Mouse (Mus musculus): ENCODE measurements around the gene Zfp668. TPM values are rescaled to one million over a fixed set of nuclear protein-coding genes. Genes with fewer than 3 reads are reported as not detected.

The Zfp668 gene
- polyA plus RNA-seq, 1 experiment from 2014 or later: 11.5 TPM

DNA sequence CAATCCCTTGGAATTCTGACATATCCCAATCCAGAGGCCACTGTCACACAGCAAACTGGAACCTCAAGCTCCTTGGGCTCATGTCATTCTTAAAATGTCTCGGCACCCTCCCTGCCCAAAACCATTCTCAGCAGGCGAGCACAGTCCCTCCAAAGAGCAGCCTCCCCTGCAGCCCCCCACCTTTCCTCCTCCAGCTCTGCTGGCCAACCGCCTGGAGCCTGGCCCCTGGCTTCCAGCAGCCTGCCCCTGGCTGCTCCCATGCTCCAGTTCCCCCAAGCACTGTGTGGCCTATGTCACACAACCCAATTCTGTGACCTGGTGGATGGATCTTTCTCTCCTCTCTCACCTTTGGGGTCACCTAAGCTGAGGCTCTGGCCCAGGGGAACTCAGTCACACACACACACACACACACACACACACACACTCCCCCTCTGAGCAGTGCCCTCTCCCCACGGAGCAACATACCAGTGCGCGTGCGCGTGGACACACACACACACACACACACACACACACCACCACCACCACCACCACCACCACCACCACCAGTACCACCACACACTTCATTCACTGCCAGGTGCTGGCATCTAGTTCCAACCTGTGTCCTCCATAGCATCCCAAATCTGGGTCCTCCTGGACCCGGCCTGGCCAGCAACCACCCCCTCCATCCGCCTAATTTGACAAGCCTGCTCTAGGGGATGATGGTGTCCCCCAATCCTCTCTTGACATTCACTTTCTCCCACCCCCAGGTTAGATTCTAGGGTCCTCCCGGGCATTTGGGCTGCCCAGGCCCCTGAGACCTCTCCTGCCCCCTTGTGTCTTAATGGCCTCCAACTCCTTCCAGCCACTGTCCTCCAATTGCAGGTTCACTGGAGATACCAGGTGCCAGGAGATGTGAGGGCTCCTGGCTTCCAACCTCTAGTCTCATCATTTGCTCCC, 53.1 kb downstream of the Zfp668 start:
- Histone ChIP-seq H3K9me3 (replicated peaks; ENCODE audit: control insufficient read depth, low read length) (no peaks in the 10 kb centered on the region), H3K4me1 (ENCODE audit: control insufficient read depth, insufficient read depth, low read length) (peaks cover 8% of the 10 kb centered on the region; the same call in 1 of the 2 replicates), H3K4me3 (ENCODE audit: low read depth, low read length) (peak overlapping the region; percentile 54), H3K9ac (ENCODE audit: low read depth, low read length) (peak overlapping the region; percentile 66), H3K27ac (ENCODE audit: low read depth, low read length) (no peak overlapping the region), H3K36me3 (ENCODE audit: control insufficient read depth, insufficient read depth, low read length) (no peaks in the 10 kb centered on the region), H3K27me3 (ENCODE audit: control insufficient read depth, insufficient read depth, low read length) (peaks cover 3% of the 10 kb centered on the region; the same call in 1 of the 2 replicates), H3K4me2 (peak overlapping the region; percentile 80)
- no peak; the same call in 1 of the 2 replicates for ATAC-seq (replicated peaks; ENCODE audit: insufficient number of reproducible peaks, low FRiP score, low TSS enrichment)
- WGBS (ENCODE audit: insufficient replicate concordance): 68% methylated on average over 11 of the region's 11 CpGs

DNA sequence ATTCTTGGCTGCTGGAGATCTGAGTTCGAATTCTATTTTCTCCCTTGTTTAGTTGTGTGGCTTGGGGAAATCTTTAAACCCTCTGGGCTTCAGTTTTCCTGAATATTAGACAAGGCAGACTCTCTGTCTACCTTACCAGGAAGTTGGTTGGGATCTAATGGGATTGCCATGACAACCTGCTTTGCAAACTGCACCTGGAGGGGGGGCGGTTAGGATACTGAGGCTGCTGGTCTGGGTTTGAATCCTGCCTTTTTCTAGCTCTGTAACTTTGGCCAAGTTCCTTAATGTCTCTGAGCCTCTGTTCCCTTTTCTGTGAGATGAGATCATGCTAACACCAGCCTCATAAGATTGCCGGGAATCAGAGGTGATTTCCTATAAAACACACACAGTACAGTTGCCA, 54.1 kb downstream of the Zfp668 start:
- 77% methylated on average over 3 of the region's 3 CpGs for WGBS (ENCODE audit: insufficient replicate concordance)
- Histone ChIP-seq H3K27ac (ENCODE audit: low read depth, low read length) (no peak overlapping the region), H3K4me1 (ENCODE audit: control insufficient read depth, insufficient read depth, low read length) (peaks cover 8% of the 10 kb centered on the region; the same call in 1 of the 2 replicates), H3K9me3 (replicated peaks; ENCODE audit: control insufficient read depth, low read length) (no peaks in the 10 kb centered on the region), H3K9ac (ENCODE audit: low read depth, low read length) (no peak overlapping the region), H3K4me2 (no peak overlapping the region), H3K36me3 (ENCODE audit: control insufficient read depth, insufficient read depth, low read length) (no peaks in the 10 kb centered on the region), H3K4me3 (ENCODE audit: low read depth, low read length) (no peak overlapping the region), H3K27me3 (ENCODE audit: control insufficient read depth, insufficient read depth, low read length) (peaks cover 3% of the 10 kb centered on the region; the same call in 1 of the 2 replicates)
- ATAC-seq (replicated peaks; ENCODE audit: insufficient number of reproducible peaks, low FRiP score, low TSS enrichment): no peak

DNA sequence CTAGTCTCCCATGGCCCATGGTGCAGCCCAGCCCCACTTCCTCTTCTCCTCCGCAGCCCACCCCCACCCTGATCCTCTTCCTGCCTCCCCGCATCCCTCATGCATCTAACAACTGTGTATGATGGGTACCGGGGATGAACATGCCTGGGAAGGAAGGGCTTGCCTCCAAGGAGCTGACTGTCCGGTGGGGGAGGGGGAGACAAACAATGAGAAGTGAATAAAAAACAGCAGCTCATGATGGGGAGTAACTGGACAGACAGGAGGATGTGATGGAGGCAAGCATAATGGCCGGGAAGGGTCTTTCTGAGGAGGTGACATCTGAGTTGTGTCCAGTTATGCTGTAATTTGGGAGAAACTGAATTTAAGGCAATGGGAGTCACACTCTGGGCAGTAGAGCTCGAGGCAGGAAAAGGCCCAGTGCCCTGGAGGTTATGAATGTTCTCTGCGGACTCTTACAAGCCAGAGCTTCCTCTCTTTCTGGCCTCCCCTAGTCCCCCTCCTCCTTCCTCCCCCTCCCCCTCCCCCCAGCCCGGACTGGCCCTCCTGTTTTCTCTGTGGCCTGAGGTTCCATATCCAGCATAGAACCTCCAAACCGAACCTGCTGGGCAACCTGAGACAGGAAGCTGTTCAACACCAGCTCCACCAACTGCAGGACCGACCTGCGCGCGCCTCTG, 55.7 kb downstream of the Zfp668 start:
- H3K36me3 ChIP-seq (ENCODE audit: control insufficient read depth, insufficient read depth, low read length): no peaks in the 10 kb centered on the region
- H3K4me1 ChIP-seq (ENCODE audit: control insufficient read depth, insufficient read depth, low read length): peaks cover 8% of the 10 kb centered on the region; the same call in 1 of the 2 replicates
- H3K27me3 ChIP-seq (ENCODE audit: control insufficient read depth, insufficient read depth, low read length): peaks cover 3% of the 10 kb centered on the region; the same call in 1 of the 2 replicates
- no peaks in the 10 kb centered on the region for H3K9me3 ChIP-seq (replicated peaks; ENCODE audit: control insufficient read depth, low read length)
- 57% methylated on average over 13 of the region's 13 CpGs for WGBS (ENCODE audit: insufficient replicate concordance)
- no peak overlapping the region for H3K4me2 ChIP-seq
- no peak overlapping the region for H3K27ac ChIP-seq (ENCODE audit: low read depth, low read length)
- H3K4me3 ChIP-seq (ENCODE audit: low read depth, low read length): no peak overlapping the region
- no peak overlapping the region for H3K9ac ChIP-seq (ENCODE audit: low read depth, low read length)
- no peak for ATAC-seq (replicated peaks; ENCODE audit: insufficient number of reproducible peaks, low FRiP score, low TSS enrichment)

GRCm38 (mm10) chr7:127817776-127818175, 58.9 kb downstream of the Zfp668 start:
- 83% methylated on average over 5 of the region's 5 CpGs for WGBS (ENCODE audit: insufficient replicate concordance)

DNA sequence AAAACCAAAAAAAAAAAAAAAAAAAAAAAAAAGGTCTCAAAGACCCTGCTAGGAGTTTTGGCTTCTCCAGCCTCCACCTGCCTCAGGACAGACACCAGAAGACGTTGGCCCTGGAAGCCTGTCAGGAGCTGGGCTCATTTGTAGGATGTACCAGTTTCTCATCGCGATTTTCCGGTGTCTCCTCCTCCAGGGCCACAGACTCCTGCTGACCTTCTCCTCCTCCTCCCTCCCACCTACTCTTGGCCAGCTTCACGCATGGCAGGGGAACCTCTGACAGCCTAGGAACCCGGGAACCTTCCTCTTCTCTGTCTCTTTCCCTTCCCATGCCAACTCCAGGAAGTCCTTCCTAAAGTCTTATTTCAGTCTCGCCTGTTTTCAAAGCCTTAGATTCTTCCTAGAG, 59.6 kb downstream of the Zfp668 start:
- ATAC-seq (replicated peaks; ENCODE audit: insufficient number of reproducible peaks, low FRiP score, low TSS enrichment): no peak
- no peaks in the 10 kb centered on the region for H3K9me3 ChIP-seq (replicated peaks; ENCODE audit: control insufficient read depth, low read length)
- 66% methylated on average over 7 of the region's 7 CpGs for WGBS (ENCODE audit: insufficient replicate concordance)
- H3K4me3 ChIP-seq (ENCODE audit: low read depth, low read length): no peak overlapping the region
- H3K27me3 ChIP-seq (ENCODE audit: control insufficient read depth, insufficient read depth, low read length): no peaks in the 10 kb centered on the region
- H3K36me3 ChIP-seq (ENCODE audit: control insufficient read depth, insufficient read depth, low read length): no peaks in the 10 kb centered on the region
- H3K27ac ChIP-seq (ENCODE audit: low read depth, low read length): no peak overlapping the region
- H3K4me1 ChIP-seq (ENCODE audit: control insufficient read depth, insufficient read depth, low read length): 0 out of 2 replicates have a peak, but pooled peaks cover 2% of the 10 kb centered on the region
- H3K4me2 ChIP-seq: no peak overlapping the region
- no peak overlapping the region for H3K9ac ChIP-seq (ENCODE audit: low read depth, low read length)

More at GRCm38 (mm10) chr7:127817776-127818175, 58.9 kb downstream of the Zfp668 start:
- Histone ChIP-seq H3K4me2 (no peak overlapping the region), H3K9me3 (replicated peaks; ENCODE audit: control insufficient read depth, low read length) (no peaks in the 10 kb centered on the region), H3K9ac (ENCODE audit: low read depth, low read length) (no peak overlapping the region), H3K4me3 (ENCODE audit: low read depth, low read length) (no peak overlapping the region), H3K27me3 (ENCODE audit: control insufficient read depth, insufficient read depth, low read length) (no peaks in the 10 kb centered on the region), H3K27ac (ENCODE audit: low read depth, low read length) (no peak overlapping the region), H3K4me1 (ENCODE audit: control insufficient read depth, insufficient read depth, low read length) (0 out of 2 replicates have a peak, but pooled peaks cover 2% of the 10 kb centered on the region), H3K36me3 (ENCODE audit: control insufficient read depth, insufficient read depth, low read length) (no peaks in the 10 kb centered on the region)
- no peak for ATAC-seq (replicated peaks; ENCODE audit: insufficient number of reproducible peaks, low FRiP score, low TSS enrichment)

DNA sequence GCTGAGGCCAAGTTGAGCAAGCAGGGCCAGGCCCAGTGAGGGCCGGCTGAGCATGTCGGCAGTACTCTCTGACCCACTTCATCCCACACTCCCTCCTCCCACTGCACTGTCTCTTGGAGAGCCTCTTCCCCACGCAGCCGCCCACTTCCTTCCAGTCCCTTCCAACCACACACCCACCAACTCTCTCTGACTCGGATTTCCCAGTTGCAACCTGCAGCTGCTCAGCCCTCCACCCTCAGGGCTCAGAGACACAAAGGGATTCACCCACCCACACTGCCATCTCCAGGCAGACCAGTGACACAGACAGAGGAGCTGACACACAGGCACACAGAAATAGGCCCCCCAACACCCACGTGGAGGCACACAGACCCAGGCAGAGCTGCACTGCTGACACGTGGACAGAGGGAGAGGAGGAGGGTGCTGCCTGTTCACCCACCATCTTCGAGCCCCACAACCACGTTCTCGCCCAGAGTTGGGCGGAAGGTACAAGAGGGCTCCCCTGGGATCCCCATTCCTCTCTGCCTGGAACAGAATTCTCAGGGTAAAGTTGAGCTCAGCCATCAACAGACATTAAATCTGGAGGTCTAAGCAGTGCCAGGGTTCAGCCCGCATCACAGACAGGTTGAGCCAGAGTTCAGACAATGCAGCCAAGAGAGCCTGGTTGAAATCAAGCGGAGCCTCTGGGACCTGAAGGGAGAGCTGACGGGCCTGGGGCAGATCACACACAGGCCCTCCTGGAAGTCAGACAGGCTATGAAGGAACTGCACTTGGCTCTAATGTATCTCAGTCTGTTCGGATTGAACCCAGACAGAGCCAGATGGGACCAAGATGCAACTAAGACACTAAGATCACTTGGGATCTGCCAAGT, 60.4 kb downstream of the Zfp668 start:
- no peak for ATAC-seq (replicated peaks; ENCODE audit: insufficient number of reproducible peaks, low FRiP score, low TSS enrichment)

GRCm38 (mm10) chr7:127815116-127815665, 61.4 kb downstream of the Zfp668 start:
- Histone ChIP-seq H3K27me3 (ENCODE audit: control insufficient read depth, insufficient read depth, low read length) (no peaks in the 10 kb centered on the region), H3K4me1 (ENCODE audit: control insufficient read depth, insufficient read depth, low read length) (no peaks in the 10 kb centered on the region), H3K9ac (ENCODE audit: low read depth, low read length) (0 out of 2 replicates have a peak overlapping the region, but pooled peaks have one; percentile 34), H3K9me3 (replicated peaks; ENCODE audit: control insufficient read depth, low read length) (no peaks in the 10 kb centered on the region), H3K27ac (ENCODE audit: low read depth, low read length) (no peak overlapping the region), H3K36me3 (ENCODE audit: control insufficient read depth, insufficient read depth, low read length) (no peaks in the 10 kb centered on the region), H3K4me3 (ENCODE audit: low read depth, low read length) (no peak overlapping the region), H3K4me2 (no peak overlapping the region)
- 87% methylated on average over 15 of the region's 15 CpGs for WGBS (ENCODE audit: insufficient replicate concordance)
- no peak for ATAC-seq (replicated peaks; ENCODE audit: insufficient number of reproducible peaks, low FRiP score, low TSS enrichment)

More for the DNA sequence above, 60.4 kb downstream of the Zfp668 start:
- no peaks in the 10 kb centered on the region for H3K27me3 ChIP-seq (ENCODE audit: control insufficient read depth, insufficient read depth, low read length)
- H3K9ac ChIP-seq (ENCODE audit: low read depth, low read length): peak overlapping the region; percentile 34; the same call in 1 of the 2 replicates
- no peaks in the 10 kb centered on the region for H3K9me3 ChIP-seq (replicated peaks; ENCODE audit: control insufficient read depth, low read length)
- 58% methylated on average over 15 of the region's 15 CpGs for WGBS (ENCODE audit: insufficient replicate concordance)
- H3K4me2 ChIP-seq: no peak overlapping the region
- H3K4me3 ChIP-seq (ENCODE audit: low read depth, low read length): no peak overlapping the region
- H3K4me1 ChIP-seq (ENCODE audit: control insufficient read depth, insufficient read depth, low read length): 0 out of 2 replicates have a peak, but pooled peaks cover 2% of the 10 kb centered on the region
- no peaks in the 10 kb centered on the region for H3K36me3 ChIP-seq (ENCODE audit: control insufficient read depth, insufficient read depth, low read length)
- no peak overlapping the region for H3K27ac ChIP-seq (ENCODE audit: low read depth, low read length)

Data from heart, embryonic 11.5 days (tissue).